Mouse (Mus musculus) embryonic facial prominence, embryonic 10.5 days (tissue): ENCODE measurements around the gene Ctse. TPM values are rescaled to one million over a fixed set of nuclear protein-coding genes. Genes with fewer than 3 reads are reported as not detected.

Source experiments
- DNase-seq: peaks from one replicate; pipeline ENCODE4 v3.0.0-alpha.2; 2017; ENCODE audit warnings: low spot score
- H3K27ac ChIP-seq: fragments of 300-500 bp; sonication (generic); replicated peaks from 2 replicates; pipeline ENCODE4 v1.5.1; 2016; ENCODE audit warnings: mild to moderate bottlenecking
- H3K27me3 ChIP-seq: fragments of 300-500 bp; sonication (generic); replicated peaks from 2 replicates; pipeline ENCODE4 v1.6.1; 2016; ENCODE audit warnings: low read depth, mild to moderate bottlenecking; ENCODE audit not compliant: poor library complexity, severe bottlenecking
- H3K36me3 ChIP-seq: fragments of 300-500 bp; sonication (generic); replicated peaks from 2 replicates; pipeline ENCODE4 v1.6.1; 2016; ENCODE audit warnings: mild to moderate bottlenecking, moderate library complexity
- H3K4me1 ChIP-seq: fragments of 300-500 bp; sonication (generic); 2 replicates; pipeline ENCODE4 v1.6.1; 2016
- H3K4me3 ChIP-seq: fragments of 300-500 bp; sonication (generic); 2 replicates; pipeline ENCODE4 v1.5.1; 2016; ENCODE audit warnings: mild to moderate bottlenecking, moderate library complexity
- H3K9me3 ChIP-seq: fragments of 300-500 bp; sonication (generic); 2 replicates; pipeline ENCODE4 v1.6.1; 2016; ENCODE audit warnings: mild to moderate bottlenecking
- WGBS: fragments of 180-500 bp; shearing (Covaris S2); methylation state at CpG from one replicate; pipeline ENCODE4 v1.1.7; 2016; 5-methylcytosine and 5-hydroxymethylcytosine counted together
- polyA plus RNA-seq: library from polyadenylated mRNA; unstranded; fragments of >200 nt; fragmentation: Nextera tagmentation; extraction: Ambion mirVana; gene quantifications from 2 replicates; pipeline ENCODE4 v1.2.1, GENCODE M21; 2016

The Ctse gene
- polyA plus RNA-seq, 1 experiment from 2014 or later: not detected

DNA sequence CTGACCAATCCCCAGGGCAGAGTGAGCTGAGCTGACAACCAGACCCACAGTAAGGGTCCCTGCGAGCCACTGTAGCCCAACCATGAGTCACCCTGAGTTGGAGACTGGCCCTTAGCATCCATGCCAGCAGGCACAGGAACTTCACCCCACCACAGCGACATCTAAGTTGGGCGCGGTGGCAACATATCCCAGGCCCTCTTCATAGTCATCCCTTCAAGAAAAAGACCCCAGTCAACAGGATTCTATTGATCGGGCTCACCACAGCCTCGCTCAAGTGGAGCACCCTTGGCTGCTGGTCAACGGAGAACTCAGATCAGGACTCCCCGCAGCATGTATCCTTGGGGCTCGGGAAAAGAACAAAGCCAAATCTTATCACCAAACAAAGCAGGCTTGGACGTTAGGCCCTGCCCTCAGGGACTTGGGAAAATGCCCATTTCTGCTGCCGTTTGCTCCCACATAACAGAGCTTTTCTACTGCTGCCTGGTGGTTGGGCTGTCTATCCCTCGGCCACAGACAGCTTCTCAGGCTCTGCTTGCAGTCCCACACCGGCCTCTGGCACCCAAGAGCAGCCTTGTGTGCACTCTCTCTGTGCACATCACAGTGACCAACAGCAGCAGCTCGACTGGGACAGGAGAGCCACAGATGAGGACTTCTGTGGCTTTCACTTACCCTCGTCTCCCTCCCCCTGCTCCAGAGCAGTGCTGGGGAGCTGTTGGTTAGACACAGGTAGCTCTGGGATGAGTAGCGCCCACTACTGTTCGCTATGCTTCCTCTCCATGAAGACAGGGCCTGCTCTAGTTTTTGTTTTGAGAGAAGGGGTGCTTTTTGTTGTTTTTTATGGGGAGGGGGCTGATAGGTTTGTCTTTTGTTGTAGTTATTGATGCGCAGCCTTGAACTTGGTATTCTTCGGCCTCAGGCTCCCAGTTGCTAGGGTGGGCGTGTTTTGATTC lies 76.6 kb downstream of the Ctse start:
- Histone ChIP-seq H3K4me3 (no peak overlapping the region), H3K9me3 (no peaks in the 10 kb centered on the region), H3K27ac (no peak overlapping the region), H3K4me1 (peaks cover 14% of the 10 kb centered on the region), H3K27me3 (no peaks in the 10 kb centered on the region), H3K36me3 (no peaks in the 10 kb centered on the region)
- DNase-seq: no peak
- WGBS: 63% methylated on average over 20 of the region's 20 CpGs

DNA sequence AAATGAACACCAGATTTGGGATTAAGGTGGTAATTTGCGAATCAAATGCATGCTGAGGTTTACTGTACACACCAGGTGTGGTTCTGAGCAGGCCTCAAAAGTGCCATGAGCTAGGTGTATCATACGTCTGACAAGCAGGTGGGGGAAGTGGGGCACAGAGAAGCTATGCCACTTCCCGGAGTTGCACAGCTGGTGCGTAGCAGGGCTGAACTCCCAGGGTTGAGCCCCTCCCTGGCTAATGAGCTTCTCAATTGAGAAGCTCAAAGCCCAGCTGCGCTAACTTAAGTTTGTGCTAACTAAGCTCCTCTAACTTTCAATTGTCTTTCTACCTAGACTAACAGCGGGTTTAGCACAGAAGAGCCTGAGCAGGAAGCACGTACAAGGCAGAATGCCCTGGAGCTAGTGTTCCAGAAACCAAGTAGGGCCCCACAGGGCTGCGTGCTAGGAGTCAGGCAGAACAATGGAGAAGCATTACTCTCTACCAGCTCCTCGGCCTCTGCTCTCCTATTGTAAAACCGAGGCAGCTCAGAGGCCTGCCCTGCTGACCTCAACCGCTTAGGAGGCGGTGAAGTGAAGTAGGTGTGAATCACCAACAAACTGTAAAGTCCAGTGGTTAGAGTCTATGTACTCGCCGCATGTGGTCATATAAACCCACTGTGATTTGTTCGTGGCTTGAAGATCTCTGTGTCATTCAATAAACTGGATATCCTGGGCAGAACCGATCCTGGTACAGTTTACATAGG lies 81.0 kb downstream of the Ctse start:
- Histone ChIP-seq H3K36me3 (no peaks in the 10 kb centered on the region), H3K4me1 (peaks cover 20% of the 10 kb centered on the region), H3K4me3 (no peak overlapping the region), H3K27me3 (no peaks in the 10 kb centered on the region), H3K27ac (no peak overlapping the region), H3K9me3 (no peaks in the 10 kb centered on the region)
- 51% methylated on average over 16 of the region's 16 CpGs for whole genome bisulfite sequencing
- no peak for DNase-seq

DNA sequence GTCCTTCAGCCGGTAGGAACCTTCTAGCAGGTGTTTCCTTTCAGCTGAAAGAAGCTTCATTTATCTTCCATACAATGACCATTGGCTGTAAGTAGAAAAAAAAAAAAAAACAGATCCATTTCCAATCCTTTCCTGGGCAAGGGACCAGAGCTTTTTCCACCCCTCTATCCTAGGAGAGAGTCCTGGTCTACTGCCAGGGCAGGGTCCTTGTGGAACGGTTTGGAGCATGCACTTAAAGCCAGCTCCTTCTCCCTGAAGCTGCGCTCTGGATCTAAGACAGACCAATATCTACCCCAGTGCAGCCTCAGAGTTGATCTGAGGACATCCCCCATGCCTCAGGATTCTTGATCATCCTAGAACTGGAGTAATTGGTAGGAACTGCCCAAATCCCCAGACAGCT lies 83.9 kb downstream of the Ctse start:
- Histone ChIP-seq H3K4me1 (peaks cover 12% of the 10 kb centered on the region), H3K4me3 (no peak overlapping the region), H3K9me3 (no peaks in the 10 kb centered on the region), H3K27ac (no peak overlapping the region), H3K36me3 (no peaks in the 10 kb centered on the region), H3K27me3 (no peaks in the 10 kb centered on the region)
- no peak for DNase-seq
- WGBS: 87% methylated on average over 3 of the region's 3 CpGs

DNA sequence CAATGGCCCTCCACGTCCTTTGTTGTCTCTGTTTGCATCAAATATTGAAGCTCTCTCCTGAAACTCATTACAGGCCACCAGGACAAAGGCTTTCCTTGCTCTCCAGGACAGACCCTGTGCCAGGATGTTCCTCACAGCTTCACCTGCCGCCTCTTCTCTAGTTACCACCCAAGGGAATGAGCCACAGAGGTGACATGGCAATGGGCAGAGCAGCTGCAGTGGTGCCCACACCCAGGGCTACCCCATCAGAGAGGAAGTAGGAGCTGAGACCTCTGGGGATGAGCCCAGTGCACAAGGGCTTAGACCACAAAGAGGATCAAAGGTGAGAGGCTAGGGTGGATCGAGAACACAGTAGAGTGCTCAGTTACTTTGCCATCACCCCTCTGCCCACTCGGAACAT lies 85.4 kb downstream of the Ctse start:
- no peaks in the 10 kb centered on the region for H3K36me3 ChIP-seq
- no peaks in the 10 kb centered on the region for H3K27me3 ChIP-seq
- H3K27ac ChIP-seq: no peak overlapping the region
- no peaks in the 10 kb centered on the region for H3K9me3 ChIP-seq
- no peak for DNase-seq
- WGBS: 63% methylated on average over 4 of the region's 4 CpGs
- H3K4me3 ChIP-seq: no peak overlapping the region
- H3K4me1 ChIP-seq: peaks cover 12% of the 10 kb centered on the region

Other genes starting within 250 kb of the Ctse start
- 17.5 TPM in 2 replicates for gene Srgap2, start 111.0 kb upstream of the Ctse start, polyA plus RNA-seq
- 4.1 and 4.3 TPM in 2 replicates for gene Fam72a, start 110.4 kb upstream of the Ctse start, polyA plus RNA-seq
- 0.08 TPM in 1 of 2 replicates, not detected in the other for gene Avpr1b, start 39.1 kb upstream of the Ctse start, polyA plus RNA-seq
- 0.64 and 0.91 TPM in 2 replicates for gene Rab7b, start 50.4 kb downstream of the Ctse start, polyA plus RNA-seq
- 0.73 TPM in 1 of 2 replicates, not detected in the other for gene Slc26a9, start 105.7 kb downstream of the Ctse start, polyA plus RNA-seq
- 2.0 and 3.1 TPM in 2 replicates for gene Pm20d1, start 159.1 kb downstream of the Ctse start, polyA plus RNA-seq
- gene Slc41a1, start 189.2 kb downstream of the Ctse start, polyA plus RNA-seq: 12.3 TPM in 2 replicates
- 9.6 and 11.7 TPM in 2 replicates for gene Rab29, start 228.9 kb downstream of the Ctse start, polyA plus RNA-seq